Mouse (Mus musculus) MEL (cell line): ENCODE data around the gene Hspa12b. TPM values are rescaled to one million over a fixed set of nuclear protein-coding genes. Genes with fewer than 3 reads are reported as not detected.

Experiments
- DNase-seq: peaks from one replicate; pipeline ENCODE4 v3.0.0; 2011; ENCODE audit warnings: low read depth, low spot score
- H3K27ac ChIP-seq: 2 replicates; pipeline ENCODE4 v1.5.1; 2012; ENCODE audit warnings: low read depth, mild to moderate bottlenecking, control low read depth, low read length, moderate library complexity; ENCODE audit not compliant: control insufficient read depth
- H3K27me3 ChIP-seq, 2 experiments: fragments of 150-350 bp in 1 of 2; sonication (generic) in 1 of 2; 2 replicates each; pipeline ENCODE4 v1.6.1; 2012; ENCODE audit warnings: low read length in 2 of 2, mild to moderate bottlenecking in 2 of 2, improper control_type of control experiment in 1 of 2, moderate library complexity in 1 of 2; ENCODE audit not compliant: insufficient read depth in 2 of 2, control insufficient read depth in 1 of 2
- H3K36me3 ChIP-seq, 2 experiments: 2 replicates each; pipeline ENCODE4 v1.6.1; 2012 to 2014; ENCODE audit warnings: low read length in 2 of 2, improper control_type of control experiment in 1 of 2, inconsistent platforms in 1 of 2, mild to moderate bottlenecking in 1 of 2; ENCODE audit not compliant: insufficient read depth in 2 of 2, control insufficient read depth in 1 of 2
- H3K4me1 ChIP-seq, 2 experiments: fragments of 150-350 bp in 1 of 2; sonication (generic) in 1 of 2; 2 replicates each; pipeline ENCODE4 v1.6.1; 2012; ENCODE audit warnings: low read length in 2 of 2, improper control_type of control experiment in 1 of 2, mild to moderate bottlenecking in 1 of 2; ENCODE audit not compliant: insufficient read depth in 2 of 2, control insufficient read depth in 1 of 2
- H3K4me3 ChIP-seq, 2 experiments: fragments of 150-350 bp in 1 of 2; sonication (generic) in 1 of 2; 2 replicates each; pipeline ENCODE4 v1.5.1; 2012; ENCODE audit warnings: low read depth in 2 of 2, low read length in 2 of 2, mild to moderate bottlenecking in 2 of 2, moderate library complexity in 2 of 2, control low read depth in 1 of 2, improper control_type of control experiment in 1 of 2; ENCODE audit not compliant: control insufficient read depth in 1 of 2, insufficient read depth in 1 of 2
- H3K79me2 ChIP-seq: 2 replicates; pipeline ENCODE4 v1.6.1; 2012; ENCODE audit warnings: mild to moderate bottlenecking, low read length, moderate library complexity; ENCODE audit not compliant: control insufficient read depth, poor library complexity, insufficient read depth
- H3K9ac ChIP-seq: 2 replicates; pipeline ENCODE4 v1.6.1; 2012; ENCODE audit warnings: low read depth, mild to moderate bottlenecking, control low read depth, low read length, moderate library complexity; ENCODE audit not compliant: control insufficient read depth, poor library complexity, severe bottlenecking
- H3K9me3 ChIP-seq: fragments of 150-350 bp; sonication (generic); replicated peaks from 2 replicates; pipeline ENCODE4 v1.6.1; 2012; ENCODE audit warnings: mild to moderate bottlenecking, low read length, improper control_type of control experiment, moderate library complexity; ENCODE audit not compliant: insufficient read depth
- BHLHE40 ChIP-seq: IDR thresholded peaks from 2 replicates; pipeline ENCODE4 v1.6.1; 2012; ENCODE audit warnings: low read depth, mild to moderate bottlenecking, inconsistent platforms, low read length, improper control_type of control experiment, borderline replicate concordance
- CHD2 ChIP-seq: IDR thresholded peaks from 2 replicates; pipeline ENCODE4 v1.6.1; 2011; ENCODE audit warnings: low read length, improper control_type of control experiment
- ETS1 ChIP-seq: IDR thresholded peaks from 2 replicates; pipeline ENCODE4 v1.6.1; 2012; ENCODE audit warnings: low read depth, mild to moderate bottlenecking, inconsistent platforms, low read length, improper control_type of control experiment, moderate library complexity
- HCFC1 ChIP-seq: IDR thresholded peaks from 2 replicates; pipeline ENCODE4 v1.6.1; 2012; ENCODE audit warnings: low read depth, mild to moderate bottlenecking, inconsistent platforms, low read length, improper control_type of control experiment, moderate library complexity
- JUND ChIP-seq: IDR thresholded peaks from 2 replicates; pipeline ENCODE4 v1.6.1; 2011; ENCODE audit warnings: low read depth, mild to moderate bottlenecking, improper control_type of control experiment, low read length
- MAX ChIP-seq: IDR thresholded peaks from 2 replicates; pipeline ENCODE4 v1.6.1; 2011; ENCODE audit warnings: low read length, improper control_type of control experiment
- MXI1 ChIP-seq: IDR thresholded peaks from 2 replicates; pipeline ENCODE4 v1.6.1; 2011; ENCODE audit warnings: mild to moderate bottlenecking, low read depth, low read length, improper control_type of control experiment
- MYC ChIP-seq: IDR thresholded peaks from 2 replicates; pipeline ENCODE4 v1.6.1; 2011; ENCODE audit warnings: low read depth, mild to moderate bottlenecking, low read length, improper control_type of control experiment, moderate library complexity
- NELFE ChIP-seq: IDR thresholded peaks from 2 replicates; pipeline ENCODE4 v1.6.1; 2011; ENCODE audit warnings: low read depth, low read length, improper control_type of control experiment
- NRF1 ChIP-seq: IDR thresholded peaks from 2 replicates; pipeline ENCODE4 v1.6.1; 2014; ENCODE audit warnings: low read depth, mild to moderate bottlenecking, inconsistent platforms, low read length, improper control_type of control experiment, moderate library complexity; ENCODE audit not compliant: poor library complexity, insufficient read depth, severe bottlenecking
- POLR2AphosphoS2 ChIP-seq: IDR thresholded peaks from 2 replicates; pipeline ENCODE4 v1.6.1; 2011; ENCODE audit warnings: low read length, improper control_type of control experiment
- POLR2AphosphoS5 ChIP-seq: IDR thresholded peaks from 2 replicates; pipeline ENCODE4 v1.6.1; 2012; ENCODE audit warnings: low read depth, borderline replicate concordance, mild to moderate bottlenecking, inconsistent platforms, low read length, moderate library complexity, mixed read lengths
- RAD21 ChIP-seq: IDR thresholded peaks from 2 replicates; pipeline ENCODE4 v1.6.1; 2011; ENCODE audit warnings: mild to moderate bottlenecking, low read depth, low read length, improper control_type of control experiment
- SMC3 ChIP-seq: IDR thresholded peaks from 2 replicates; pipeline ENCODE4 v1.6.1; 2011; ENCODE audit warnings: low read depth, low read length, improper control_type of control experiment
- TAL1 ChIP-seq: IDR thresholded peaks from 2 replicates; pipeline ENCODE4 v1.6.1; 2012; ENCODE audit warnings: mild to moderate bottlenecking, inconsistent platforms, low read length, moderate library complexity, mixed read lengths
- TCF12 ChIP-seq: IDR thresholded peaks from 2 replicates; pipeline ENCODE4 v1.6.1; 2014; ENCODE audit warnings: low read depth, mild to moderate bottlenecking, inconsistent platforms, low read length, improper control_type of control experiment, moderate library complexity
- USF1 ChIP-seq: IDR thresholded peaks from 2 replicates; pipeline ENCODE4 v1.6.1; 2014; ENCODE audit warnings: low read depth, mild to moderate bottlenecking, inconsistent platforms, low read length, improper control_type of control experiment, moderate library complexity
- ZKSCAN1 ChIP-seq: IDR thresholded peaks from 2 replicates; pipeline ENCODE4 v1.6.1; 2012; ENCODE audit warnings: low read depth, mild to moderate bottlenecking, inconsistent platforms, low read length, improper control_type of control experiment, moderate library complexity
- ZNF384 ChIP-seq: IDR thresholded peaks from 2 replicates; pipeline ENCODE4 v1.6.1; 2012; ENCODE audit warnings: low read depth, mild to moderate bottlenecking, inconsistent platforms, low read length, improper control_type of control experiment
- polyA plus RNA-seq, 2 experiments: library from polyadenylated mRNA; stranded (reverse) in 1 of 2; unstranded in 1 of 2; fragments of >175 nt in 1 of 2; fragments of >200 nt in 1 of 2; gene quantifications; 2 replicates each; pipeline versions ENCODE4 v1.2.1 to v1.2.4; 2012; ENCODE audit warnings: low replicate concordance in 2 of 2, low read depth in 1 of 2; ENCODE audit not compliant: insufficient read length in 2 of 2, insufficient read depth in 1 of 2, missing spikeins in 1 of 2
- total RNA-seq: library from RNA; depleted of rRNA; stranded (reverse); fragments of 300-350 nt; gene quantifications from 2 replicates; pipeline ENCODE4 v1.2.3, GENCODE M21; 2012

Gene Hspa12b
- total and polyA plus RNA-seq, 3 experiments = 0.04 to 1.2 TPM; not detected in 1

DNA sequence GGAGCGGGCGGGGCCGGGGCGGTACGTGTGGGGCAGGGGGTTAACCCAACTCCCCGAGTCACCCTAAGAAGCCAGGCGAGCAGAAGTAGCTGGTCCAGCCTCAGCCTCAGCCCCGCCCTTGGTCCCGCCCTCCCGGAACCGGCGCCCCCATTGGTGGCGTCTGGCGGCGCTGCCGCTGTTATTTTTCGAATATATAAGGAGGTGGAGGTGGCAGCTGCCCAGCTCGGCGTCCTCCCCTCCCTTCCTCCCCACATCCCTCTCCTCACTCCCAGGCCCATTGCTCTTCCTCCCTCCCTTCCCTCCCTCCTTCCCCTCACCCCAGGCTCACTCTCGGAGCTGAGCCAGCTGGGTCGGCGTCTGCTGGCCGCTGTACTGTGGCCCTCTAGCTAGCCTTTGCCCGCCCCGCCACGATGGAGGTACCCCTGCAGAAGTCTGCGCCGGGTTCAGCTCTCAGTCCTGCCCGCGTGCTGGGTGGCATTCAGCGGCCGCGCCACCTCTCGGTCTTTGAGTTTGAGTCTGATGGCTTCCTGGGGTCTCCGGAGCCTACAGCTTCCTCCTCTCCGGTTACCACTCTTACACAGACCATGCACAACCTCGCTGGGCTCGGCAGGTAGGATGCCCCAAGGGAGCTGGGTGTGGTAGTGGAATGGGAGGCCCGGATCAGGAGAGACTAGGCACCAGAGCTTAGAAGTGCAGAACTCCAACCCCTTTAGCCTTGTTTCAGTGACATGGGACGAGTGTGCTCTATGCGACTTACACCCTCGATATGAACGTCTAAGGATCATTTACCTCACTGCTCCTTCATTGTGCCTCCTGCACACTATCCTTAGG is 59.9 kb downstream of the Hspa12b start, which contains the start of the genes Cdc25b and Spef1 (continued):
- TF ChIP-seq BHLHE40 (no peak), MAX (no peak; the same call in 1 of the 2 replicates), HCFC1 (0 out of 2 replicates have a peak, but pooled peaks have one; percentile 29), POLR2AphosphoS2 (peak; percentile 66; the same call in 1 of the 2 replicates), NRF1 (no peak), SMC3 (no peak), CHD2 (no peak), ZNF384 (no peak), RAD21 (no peak), TCF12 (peak; percentile 27; the same call in 1 of the 2 replicates), POLR2AphosphoS5 (no peak), ZKSCAN1 (no peak), ETS1 (0 out of 2 replicates have a peak, but pooled peaks have one; percentile 14), MXI1 (peak; percentile 47; the same call in 1 of the 2 replicates), JUND (no peak), MYC (no peak; the same call in 1 of the 2 replicates), NELFE (peak; percentile 72), TAL1 (no peak)

DNA sequence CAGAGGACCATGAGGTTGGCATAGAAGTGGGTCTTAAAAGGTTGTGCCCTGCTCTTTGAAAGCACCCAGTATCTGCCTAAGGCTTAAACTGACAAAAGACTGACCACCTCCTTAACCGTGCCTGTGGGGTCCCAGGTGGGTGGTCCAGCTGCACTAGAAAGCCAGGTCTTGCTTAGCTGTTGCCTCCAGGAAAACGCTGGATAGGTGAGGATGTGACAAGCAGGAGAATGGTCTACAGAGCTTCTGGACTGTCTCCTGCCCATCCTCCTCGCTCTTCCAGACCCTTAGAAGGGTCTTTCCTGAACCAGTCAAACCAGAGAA is 60.5 kb downstream of the Hspa12b start:
- H3K36me3 ChIP-seq = peaks cover 1 to 31% of the 10 kb centered on the region in 2 experiments; a peak in 2 of 4 replicates
- peak overlapping the region; percentile 84 to 88 for H3K4me3 ChIP-seq
- H3K9ac ChIP-seq = peak overlapping the region; percentile 79
- no peak overlapping the region for H3K27ac ChIP-seq
- H3K79me2 ChIP-seq = no peaks in the 10 kb centered on the region; the same call in none of the 2 replicates
- H3K27me3 ChIP-seq = no peaks in the 10 kb centered on the region
- no peaks in the 10 kb centered on the region for H3K9me3 ChIP-seq
- H3K4me1 ChIP-seq = peaks cover 15 to 33% of the 10 kb centered on the region in 2 experiments
- no peak for DNase-seq
- TF ChIP-seq SMC3 = no peak
- TF ChIP-seq TCF12 = no peak
- no peak for TF ChIP-seq ZNF384
- no peak for TF ChIP-seq USF1
- TF ChIP-seq, all 39 proteins: peak for 0
